Mouse (Mus musculus) lung, postnatal 14 days (tissue): ENCODE results near the gene Ywhab.

Experiments used
- DNase-seq: peaks from one replicate; pipeline ENCODE4 v3.0.0; 2021

Gene Ywhab

DNA sequence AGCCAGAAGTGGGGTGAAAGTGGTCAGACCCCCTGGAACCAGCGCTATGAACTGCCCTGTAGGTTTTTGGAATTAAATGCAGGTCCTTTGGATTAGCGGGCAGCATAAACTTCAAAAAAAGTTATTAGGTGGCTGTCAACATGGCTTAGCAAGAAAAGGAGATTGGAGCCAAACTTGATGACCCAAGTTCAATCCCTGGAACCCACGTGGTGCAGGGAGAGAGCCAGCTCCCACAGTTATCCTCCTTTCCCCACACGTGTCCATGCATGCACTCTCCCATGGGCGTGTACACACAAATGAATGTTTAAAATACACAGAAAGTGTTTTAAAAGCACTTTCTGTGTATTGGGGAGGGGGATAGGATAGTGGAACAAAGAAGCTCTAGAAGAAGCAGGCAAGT is 15.7 kb downstream of the Ywhab start:
- no peak for DNase-seq

DNA sequence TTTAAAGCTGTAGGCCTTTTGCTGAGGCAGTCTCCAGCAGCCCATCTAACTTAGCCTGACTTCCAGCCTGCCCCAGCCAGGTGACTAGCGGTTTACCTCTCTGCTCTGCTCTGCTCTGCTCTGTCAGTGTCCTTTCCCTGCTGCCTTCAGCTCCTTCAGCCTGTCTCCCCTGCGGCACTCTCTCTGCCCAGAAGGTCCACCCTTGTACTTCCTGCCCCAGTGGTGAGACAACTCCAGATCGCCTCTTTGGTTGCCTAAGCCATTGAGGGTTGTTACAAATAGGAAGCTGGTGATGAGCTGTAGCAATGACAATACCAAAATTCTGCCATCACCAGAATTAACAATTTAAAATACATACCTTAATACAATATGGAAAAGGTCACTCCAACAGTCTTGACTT is 16.2 kb downstream of the Ywhab start:
- no peak for DNase-seq

DNA sequence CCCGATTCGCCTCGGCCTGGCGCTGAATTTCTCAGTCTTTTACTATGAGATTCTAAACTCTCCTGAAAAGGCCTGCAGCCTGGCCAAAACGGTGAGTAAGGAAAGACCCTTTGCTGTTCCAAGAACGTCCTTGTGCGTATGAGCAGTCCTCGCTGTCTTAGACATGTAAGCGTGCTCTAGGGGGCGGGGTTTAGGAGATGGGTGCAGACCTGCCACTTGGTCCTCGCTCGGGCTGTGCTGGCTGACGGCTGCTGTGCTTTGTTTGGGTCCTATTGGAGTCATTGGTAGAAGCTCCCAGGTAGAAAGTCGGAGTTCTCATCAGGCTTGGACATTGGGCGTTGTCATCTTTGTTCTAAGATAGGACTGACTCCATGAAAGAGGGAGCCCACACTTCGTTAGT is 20.5 kb downstream of the Ywhab start:
- no peak for DNase-seq

DNA sequence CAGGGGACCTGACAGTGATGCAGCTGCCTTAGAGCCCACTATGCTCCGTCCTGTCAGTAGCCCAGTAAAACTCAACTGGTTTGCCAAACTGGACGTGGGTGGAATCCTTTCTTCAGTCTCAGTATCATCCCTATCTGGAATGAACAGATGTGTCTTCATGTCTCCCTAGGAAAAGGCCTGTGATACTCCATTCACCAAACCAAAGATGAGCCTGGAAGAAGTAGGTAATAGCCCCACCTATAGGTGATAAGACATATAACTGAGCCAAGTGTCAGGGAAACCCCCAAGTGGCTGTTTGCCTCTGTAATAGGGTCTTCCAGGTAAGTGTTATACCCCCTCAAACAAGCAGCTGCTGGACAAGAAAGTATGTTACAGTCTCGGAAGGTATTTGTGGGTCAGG is 24.1 kb downstream of the Ywhab start:
- no peak for DNase-seq

DNA sequence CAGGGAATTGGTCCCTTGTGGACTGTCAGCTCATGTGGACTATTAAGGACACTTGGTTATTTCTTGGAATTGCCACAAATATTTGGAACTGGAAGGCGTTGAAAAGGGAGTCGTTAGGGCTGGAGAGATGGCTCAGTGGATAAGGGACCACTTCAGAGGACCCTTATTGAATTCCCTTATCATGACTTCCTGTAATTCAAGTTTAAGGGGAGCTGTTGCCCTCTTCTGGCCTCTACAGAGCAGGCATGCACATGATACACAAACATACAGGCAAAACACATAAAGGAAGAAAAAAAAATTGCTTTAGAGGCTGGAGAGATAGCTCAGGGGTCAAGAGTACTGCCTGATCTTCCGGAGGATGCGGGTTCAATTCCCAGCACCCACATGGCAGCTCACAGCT is 25.2 kb downstream of the Ywhab start:
- no peak for DNase-seq

DNA sequence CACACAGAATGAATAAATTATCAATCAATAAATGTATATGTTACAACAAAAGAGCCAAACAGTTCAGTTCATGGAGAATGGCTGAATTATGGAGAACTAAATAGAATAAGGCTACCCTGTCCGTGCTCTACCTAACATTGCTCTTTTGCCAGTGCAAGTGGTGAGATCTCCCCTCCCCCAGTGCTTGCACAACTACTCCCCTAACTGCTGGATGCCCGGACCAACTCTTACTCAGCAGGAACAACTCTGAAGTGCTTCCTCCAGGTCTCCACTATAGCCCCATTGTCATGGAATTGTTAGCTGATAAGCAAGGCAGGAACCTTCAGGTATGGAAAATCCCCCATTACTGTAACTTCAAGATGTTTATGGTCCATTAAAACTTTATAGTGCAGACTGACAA is 27.3 kb downstream of the Ywhab start:
- no peak for DNase-seq

DNA sequence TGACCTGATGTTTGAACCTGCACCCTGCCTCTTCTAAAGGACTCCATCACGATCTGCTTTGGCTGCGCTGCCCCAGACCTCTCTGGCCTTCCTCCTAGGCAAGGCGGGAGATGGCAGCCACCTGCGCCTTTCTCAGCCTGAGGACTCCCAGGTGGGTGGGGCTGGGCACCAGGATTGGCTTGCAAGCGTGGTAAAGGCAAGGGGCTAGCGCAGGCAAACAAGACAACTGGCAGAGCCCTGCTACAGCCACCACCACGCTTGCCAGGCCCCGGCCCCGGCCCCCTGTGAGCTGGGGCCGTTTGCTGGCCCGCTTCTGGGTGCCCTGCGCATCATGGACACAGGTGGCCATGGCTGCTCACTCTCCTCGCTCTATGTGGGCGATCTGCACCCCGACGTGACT is 30.4 kb downstream of the Ywhab start, which contains the start of gene Pabpc1l:
TSS of gene Pabpc1l (plus strand) at position 301 of the 400 bp plus-strand sequence.
- no peak for DNase-seq

DNA sequence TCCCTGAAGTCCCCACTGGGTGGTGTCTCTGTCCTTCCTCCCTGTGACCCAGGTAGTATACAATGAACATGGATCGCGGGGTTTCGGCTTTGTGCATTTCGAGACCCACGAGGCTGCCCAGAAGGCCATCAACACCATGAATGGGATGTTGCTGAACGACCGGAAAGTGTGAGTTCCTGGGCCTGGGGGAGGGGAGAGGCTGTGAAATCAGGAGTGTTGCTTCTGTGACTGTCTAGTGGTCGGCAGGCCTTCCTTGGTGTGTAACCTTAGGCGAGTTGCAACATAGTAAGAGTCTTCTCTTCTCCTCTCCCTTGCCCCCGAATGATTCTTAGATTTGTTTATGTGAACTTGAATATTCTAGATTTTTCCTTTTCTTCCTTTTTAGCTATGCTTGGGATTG is 36.4 kb downstream of the Ywhab start:
- no peak for DNase-seq

DNA sequence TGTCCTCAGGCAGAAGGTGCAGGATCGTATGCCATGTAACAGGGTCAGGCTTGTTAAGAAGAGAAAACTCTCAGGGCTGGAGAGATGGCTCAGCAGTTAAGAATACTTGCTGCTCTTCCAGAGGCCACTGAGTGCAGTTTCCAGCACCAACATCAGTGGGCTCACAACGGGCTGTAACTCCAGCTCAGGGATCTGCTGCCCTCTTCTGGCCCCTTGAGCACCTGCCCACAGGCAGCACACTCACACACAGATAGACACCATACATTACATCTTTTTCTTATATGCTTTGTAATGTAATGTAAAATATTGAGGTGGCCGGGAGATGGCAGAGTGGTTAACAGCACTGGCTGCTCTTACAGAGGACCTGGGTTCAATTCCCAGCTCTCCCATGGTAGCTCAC is 38.2 kb downstream of the Ywhab start:
- DNase-seq: no peak

DNA sequence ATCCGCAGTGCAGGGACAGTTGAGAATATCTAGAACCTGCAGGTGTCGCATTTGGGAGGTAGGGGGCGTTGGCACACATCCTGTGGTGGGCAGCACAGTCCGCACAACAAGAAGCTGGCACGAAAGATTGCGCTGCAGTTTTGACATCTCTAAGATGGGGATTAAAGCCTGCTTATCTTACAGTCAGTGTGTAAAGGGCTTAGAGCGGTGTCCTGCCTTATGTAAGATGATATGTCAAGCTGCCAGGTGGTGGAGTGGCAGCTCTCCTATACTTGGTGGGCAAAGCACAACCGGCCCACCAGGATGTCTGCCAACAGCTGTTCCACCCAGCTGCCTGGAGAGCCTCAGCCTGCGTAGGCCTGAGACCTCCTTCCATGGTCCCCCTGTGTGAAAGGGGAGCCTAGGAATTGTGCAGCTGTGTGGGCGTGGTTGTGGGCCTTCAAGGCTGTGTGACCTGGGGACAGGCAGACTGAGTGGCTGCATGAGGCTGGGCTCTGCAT is 41.8 kb downstream of the Ywhab start:
- no peak for DNase-seq

DNA sequence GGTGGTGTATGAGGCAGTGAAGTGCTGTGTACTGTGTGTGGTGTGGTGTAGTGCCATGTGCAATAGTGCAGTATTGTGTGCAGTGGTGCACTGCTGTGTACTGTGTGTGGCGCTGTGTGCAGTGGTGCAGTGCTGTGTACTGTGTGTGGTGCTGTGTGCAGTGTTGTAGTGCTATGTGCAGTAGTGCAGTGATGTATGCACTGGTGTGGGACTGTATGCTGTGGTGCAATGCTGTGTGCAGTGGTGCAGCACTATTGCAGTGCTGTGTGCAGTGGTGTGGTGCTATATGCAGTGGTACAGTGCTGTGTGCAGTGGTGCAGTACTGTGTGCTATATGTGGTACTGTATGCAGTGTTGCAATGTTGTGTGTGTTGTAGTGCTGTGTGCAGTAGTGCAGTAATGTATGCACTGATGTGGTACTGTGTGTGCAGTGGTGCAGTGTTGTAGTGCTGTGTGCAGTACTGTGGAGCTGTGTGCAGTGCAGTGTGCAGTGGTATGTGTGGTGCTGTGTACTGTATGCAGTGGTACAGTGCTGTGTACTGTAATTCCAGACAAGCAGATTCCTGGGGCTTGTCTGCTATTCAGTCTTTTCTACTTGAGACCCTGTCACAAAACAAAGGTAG is 43.8 kb downstream of the Ywhab start:
- DNase-seq: no peak

DNA sequence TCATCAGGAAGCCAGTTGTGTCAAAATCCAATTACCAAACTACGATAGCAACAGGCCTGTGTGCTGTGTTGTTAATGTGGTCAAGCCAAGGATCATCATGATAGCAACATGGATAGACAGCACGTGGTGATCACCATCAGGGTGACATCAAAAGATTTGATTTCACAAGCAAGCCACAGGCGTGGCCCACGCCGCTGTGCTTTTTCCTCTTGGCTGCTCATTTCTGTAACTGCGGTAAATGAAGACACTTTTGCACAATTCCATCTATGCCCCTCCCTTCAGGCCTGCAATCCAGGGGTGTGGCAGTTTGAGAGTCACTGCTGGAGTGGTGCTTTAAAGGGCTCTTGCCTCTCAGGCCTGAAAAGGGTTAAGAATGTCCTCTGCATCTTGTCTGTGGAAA is 46.2 kb downstream of the Ywhab start:
- DNase-seq: no peak

DNA sequence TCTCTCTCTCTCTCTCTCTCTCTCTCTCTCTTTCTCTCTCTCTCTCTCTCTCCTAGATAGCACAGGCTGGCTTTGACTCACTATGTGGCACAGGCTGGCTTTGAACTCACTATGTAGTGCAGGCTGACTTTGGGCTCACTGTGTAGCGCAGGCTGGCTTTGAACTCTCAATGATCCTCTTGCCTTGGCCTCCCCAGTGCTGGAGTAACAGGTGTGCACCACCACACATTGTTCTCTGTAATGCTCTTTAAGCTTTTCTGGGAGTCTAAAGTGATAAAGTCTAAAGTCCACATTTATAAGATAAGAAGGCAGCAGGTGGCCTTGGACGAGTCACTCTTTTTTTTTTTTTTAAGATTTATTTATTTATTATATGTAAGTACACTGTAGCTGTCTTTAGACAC is 46.8 kb downstream of the Ywhab start:
- no peak for DNase-seq

DNA sequence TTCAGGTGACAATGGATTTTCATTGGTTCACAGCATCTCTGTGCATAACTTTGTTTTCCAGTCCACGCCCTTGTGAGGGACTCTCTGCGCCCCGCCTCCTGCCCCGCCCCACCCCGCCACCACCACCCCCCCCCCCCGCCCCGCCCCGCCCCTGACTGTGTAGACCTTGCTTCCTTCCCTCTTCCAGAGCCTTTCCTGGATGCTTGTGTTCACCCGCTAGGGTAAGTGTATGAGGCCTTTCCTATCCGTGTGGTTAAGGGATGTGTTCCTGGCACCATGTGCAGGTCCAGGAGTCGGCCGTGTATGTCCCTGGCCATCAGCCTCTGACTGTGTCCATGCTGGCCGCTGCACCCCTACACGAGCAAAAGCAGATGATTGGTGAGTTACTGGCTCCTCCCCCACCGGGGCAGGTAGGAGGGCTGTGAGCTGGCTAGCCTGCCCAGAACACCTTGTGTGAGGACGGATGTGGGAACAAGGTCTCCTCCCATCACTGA is 52.5 kb downstream of the Ywhab start:
- DNase-seq: peak; percentile 8

DNA sequence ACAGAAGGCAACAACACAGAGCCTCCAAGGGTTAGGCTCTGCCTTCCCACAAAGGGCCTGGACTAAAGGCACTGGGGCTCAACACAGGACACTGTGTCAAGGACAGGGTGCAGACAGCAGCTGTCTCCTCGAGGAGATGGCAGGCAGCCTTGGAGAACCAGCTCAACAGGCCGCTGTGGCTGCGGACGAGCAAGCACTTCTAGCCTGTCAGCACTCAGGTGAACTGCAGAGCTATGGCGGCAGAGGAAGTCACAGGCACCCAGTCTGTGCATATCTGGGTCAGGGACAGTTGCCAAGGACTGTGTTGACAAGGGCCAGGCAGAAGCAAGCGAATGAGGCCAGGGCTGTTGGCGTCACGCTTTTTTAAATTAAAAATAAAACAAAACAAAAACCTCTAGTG is 59.0 kb downstream of the Ywhab start:
- peak; percentile 17 for DNase-seq

DNA sequence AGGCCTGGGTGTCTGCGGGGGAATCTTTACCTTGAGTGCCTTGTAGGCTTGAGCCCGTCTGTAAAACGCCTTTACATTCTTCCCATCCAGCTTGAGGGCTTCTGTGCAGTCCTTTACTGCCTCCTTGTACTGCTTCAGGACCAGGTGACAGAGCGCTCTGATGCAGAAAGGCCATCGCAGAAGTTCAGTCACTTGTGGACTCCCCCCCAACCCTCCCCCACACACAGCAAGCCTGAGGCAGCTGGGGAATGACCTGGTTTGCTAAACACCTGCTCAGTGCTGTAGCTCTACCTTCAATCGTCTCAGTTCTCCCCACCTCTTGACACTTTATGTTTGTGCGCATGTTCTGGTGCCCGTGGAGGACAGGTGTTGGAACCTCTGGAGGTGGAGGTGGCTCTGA is 59.9 kb downstream of the Ywhab start:
- no peak for DNase-seq

DNA sequence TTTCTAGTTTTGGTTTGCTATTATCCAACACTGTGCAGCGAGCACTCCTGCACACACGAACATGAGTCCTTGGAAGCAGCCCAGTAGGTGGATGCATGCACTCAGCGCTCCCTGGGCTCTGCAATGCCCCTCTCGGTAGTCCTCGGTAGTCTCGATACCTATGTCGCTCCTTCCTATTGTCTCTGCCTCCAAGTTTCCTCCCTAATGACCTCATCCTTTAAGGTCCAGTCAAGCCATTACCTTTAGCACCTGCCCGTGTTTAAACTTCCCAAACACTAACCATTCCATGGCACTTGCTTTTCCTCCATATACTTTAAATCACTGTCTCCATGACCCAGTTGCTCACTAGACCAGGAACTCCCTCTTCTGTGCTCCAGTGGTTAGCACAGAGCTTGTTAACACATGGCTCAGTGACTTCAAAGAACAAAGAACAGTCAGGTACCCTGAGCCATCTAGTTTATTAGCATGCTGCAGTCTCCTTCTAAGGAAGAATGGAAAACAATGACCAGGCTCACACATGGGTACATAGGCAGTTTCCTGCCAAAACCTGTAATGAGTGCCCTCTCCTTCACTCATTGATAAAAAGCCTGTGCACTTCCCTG is 65.0 kb downstream of the Ywhab start:
- no peak for DNase-seq
